Mouse (Mus musculus) G1E (cell line): ENCODE data around the gene Htr2b.

Experiments used
- CTCF ChIP-seq: IDR thresholded peaks from 2 replicates; pipeline ENCODE4 v1.5.1; 2012; ENCODE audit warnings: low read depth, low read length, inconsistent platforms, mixed read lengths
- GATA1 ChIP-seq: IDR thresholded peaks from 2 replicates; pipeline ENCODE4 v1.6.1; 2012; ENCODE audit warnings: borderline replicate concordance, low read length, inconsistent platforms, mixed read lengths
- POLR2AphosphoS5 ChIP-seq: IDR thresholded peaks from 2 replicates; pipeline ENCODE4 v1.6.1; 2012; ENCODE audit warnings: low read depth, low read length, inconsistent platforms; ENCODE audit not compliant: insufficient replicate concordance
- TAL1 ChIP-seq: conservative IDR thresholded peaks from 2 replicates; pipeline ENCODE4 v1.6.1; 2012; ENCODE audit warnings: low read depth, low read length, inconsistent platforms, mixed read lengths

- TF ChIP-seq CTCF, result no peak
- no peak for TF ChIP-seq POLR2AphosphoS5
- no peak for TF ChIP-seq GATA1
- TF ChIP-seq TAL1, result no peak
Measured at GRCm38 (mm10) chr1:86160059-86160458, 48.3 kb upstream of the Htr2b start.
